Mouse (Mus musculus) urinary bladder, adult 18-20 months (tissue): ENCODE measurements around the gene Olfr480.

Experiments used
- DNase-seq, 2 experiments: peaks; one replicate each; pipeline ENCODE4 v3.0.0; 2022; ENCODE audit warnings: low spot score in 2 of 2, mixed read lengths in 2 of 2

The Olfr480 gene

DNA sequence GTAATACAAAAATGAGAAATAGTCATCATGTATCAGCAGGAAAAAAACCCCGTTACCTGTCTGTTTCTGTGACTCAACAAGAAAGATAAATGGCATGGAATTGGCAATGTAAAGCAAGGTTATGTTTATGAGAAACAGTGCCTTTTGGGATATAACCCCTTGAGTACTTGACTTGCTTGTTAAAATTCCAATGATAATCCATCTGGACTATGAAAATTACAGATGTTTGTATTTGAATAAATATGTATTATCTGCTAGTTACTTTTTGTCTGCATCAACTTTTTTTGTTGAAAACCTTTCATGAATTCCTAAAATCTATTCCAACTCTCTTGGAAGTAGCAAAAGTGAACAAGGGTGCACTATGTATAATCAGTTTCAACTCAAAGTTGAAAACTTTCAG is at the start of gene Olfr480:
Olfr480 (minus strand) TSS at position 101 of the 400 bp plus-strand sequence.
- DNase-seq: no peak

DNA sequence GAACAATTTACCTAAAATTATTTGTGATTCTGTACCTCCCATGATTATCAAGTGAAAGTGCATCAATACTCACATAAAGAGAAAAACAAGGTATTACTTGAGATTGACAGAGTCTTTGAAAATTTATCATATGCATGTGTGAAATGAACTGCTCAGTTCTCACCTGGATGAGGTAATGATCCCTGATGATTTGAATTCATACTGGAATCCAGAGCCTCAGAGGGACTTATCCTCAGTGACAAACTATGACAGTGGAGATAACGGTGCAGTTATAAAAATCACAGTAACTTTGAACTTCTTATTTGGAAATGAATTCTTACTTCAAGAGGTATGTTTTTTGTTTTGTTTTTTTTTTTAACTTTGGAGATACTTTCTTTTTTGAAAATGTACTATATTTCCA is 33.4 kb upstream of the Olfr480 start, which contains the start of gene Olfr483:
Olfr483 (plus strand) TSS at position 301 of the 400 bp plus-strand sequence.
- DNase-seq: no peak

DNA sequence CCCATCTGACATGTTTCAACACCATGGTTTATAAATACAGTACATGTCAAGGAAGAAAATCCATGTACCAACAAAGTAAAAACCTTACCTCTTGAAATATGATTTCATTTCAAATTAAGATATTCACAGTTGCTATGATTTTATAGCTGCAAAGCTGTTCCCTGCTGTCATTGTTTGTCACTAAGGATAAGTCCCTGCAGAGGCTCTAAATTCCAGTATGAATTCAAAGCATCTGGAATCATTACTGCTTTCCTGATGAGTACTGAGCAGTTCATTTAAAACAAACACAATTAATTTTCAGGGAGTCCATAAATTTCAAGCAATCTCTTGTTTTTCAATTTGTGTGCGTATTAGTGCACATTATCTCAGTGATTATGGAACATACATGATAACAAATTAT is 30.3 kb upstream of the Olfr480 start, which contains the start of gene Olfr482:
Olfr482 (minus strand) TSS at position 101 of the 400 bp plus-strand sequence.
- DNase-seq: no peak

DNA sequence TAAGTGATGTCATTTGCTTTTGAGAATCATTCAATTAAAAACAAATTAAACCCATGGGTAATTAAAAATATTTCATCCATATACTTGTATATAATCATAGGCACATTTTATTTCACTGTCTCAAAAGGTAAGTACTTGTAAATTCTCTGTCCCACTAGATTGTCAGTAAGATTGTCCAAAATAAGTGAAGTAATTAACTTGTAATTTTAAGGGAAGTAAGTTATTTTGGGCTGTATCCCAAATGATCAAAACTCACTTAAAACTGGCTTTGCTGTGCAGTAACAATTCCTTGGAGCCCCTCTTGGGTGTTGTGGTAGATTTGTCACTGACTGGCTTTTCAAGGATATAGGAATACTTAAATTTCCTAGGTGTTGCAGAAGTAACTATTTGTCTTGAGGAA is 12.4 kb upstream of the Olfr480 start, which contains the start of gene Olfr481:
Olfr481 (plus strand) TSS at position 301 of the 400 bp plus-strand sequence.
- no peak for DNase-seq

DNA sequence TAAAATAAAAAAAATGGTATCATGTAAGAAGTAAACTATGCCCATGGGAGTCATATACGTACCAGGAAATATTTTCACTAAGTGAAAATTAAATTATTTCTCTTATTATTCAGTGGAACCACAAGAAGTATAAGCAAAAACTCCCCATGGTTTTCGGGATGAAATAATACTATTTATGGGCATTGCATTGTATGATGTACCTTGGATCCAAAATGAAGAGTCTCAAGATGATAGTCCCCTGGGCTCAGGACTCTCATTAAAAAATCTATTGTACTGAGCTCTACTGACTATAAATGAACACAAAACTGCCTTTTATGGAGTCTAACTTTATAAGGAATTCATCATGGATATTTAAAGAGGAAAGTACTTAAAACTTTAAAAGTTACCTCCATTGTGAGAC is 16.8 kb downstream of the Olfr480 start, which contains the start of gene Olfr479:
Olfr479 (plus strand) TSS at position 301 of the 400 bp plus-strand sequence.
- no peak for DNase-seq

DNA sequence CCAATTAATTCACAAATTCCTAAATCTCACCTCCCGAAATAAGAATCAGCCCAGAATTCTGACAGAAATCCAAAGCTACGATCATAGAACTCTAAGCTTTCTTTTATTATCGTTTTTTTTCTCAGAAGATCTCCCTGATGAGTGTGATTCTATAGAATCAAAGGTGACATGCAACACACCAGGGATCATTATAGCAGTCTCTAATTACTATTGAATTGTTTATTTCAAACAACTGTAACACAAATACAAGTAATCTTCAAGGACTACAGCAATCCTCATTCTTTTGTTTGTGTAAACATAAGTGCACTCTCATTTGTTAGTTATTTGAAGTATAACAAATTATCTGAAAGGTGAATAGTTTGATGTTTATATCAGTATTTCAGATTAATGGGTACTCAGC is 33.3 kb downstream of the Olfr480 start, which contains the start of gene Olfr478:
Olfr478 (minus strand) TSS at position 101 of the 400 bp plus-strand sequence.
- no peak for DNase-seq
